Mouse (Mus musculus): ENCODE measurements around the gene Hist1h3g.

DNA sequence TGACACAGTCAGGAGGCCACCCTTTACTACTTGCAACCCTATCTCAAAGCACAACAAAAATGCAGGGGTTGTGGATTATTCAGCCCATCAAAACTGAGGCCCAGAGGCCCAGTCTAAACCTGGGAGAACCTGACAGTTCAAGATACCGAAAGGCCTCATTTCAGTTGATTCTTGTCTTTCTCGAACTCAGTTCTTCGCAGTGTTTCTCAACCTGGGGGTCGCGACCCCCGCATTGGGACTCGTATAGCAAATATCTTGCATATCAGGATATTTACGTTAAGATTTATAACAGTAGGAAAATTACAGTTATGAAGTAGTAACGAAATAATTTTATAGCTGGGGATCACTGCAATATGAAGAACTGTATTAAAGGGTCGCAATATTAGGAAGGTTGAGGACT, 9.3 kb upstream of the Hist1h3g start:
- TF ChIP-seq POLR2A (IDR thresholded peaks at IDR 0.05; ENCODE audit: control insufficient read depth, extremely low read depth, insufficient read depth, low read length, poor library complexity) (no peak), CTCF (IDR thresholded peaks at IDR 0.05; ENCODE audit: borderline replicate concordance, control insufficient read depth, extremely low read depth, insufficient read depth, low read length, poor library complexity) (no peak)
